Mouse (Mus musculus) intestine, embryonic 15.5 days (tissue): Measurements from ENCODE around the gene Dnah11. TPM values are rescaled to one million over a fixed set of nuclear protein-coding genes. Genes with fewer than 3 reads are reported as not detected.

ENCODE experiments used
- ATAC-seq: fragments of 200-750 bp; cut with Nextera tagmentation; 2 replicates; pipeline ENCODE4 v1.8.0; 2017; ENCODE audit warnings: moderate TSS enrichment, moderate library complexity
- H3K27ac ChIP-seq: fragments of 300-500 bp; sonication (generic); 2 replicates; pipeline ENCODE4 v1.5.1; 2015; ENCODE audit warnings: mild to moderate bottlenecking, inconsistent platforms
- H3K27me3 ChIP-seq: fragments of 300-500 bp; sonication (generic); replicated peaks from 2 replicates; pipeline ENCODE4 v1.6.1; 2015; ENCODE audit warnings: inconsistent platforms
- H3K36me3 ChIP-seq: fragments of 300-500 bp; sonication (generic); 2 replicates; pipeline ENCODE4 v1.6.1; 2015; ENCODE audit warnings: inconsistent platforms
- H3K4me1 ChIP-seq: fragments of 300-500 bp; sonication (generic); replicated peaks from 2 replicates; pipeline ENCODE4 v1.6.1; 2015; ENCODE audit warnings: inconsistent platforms
- H3K4me2 ChIP-seq: fragments of 300-500 bp; sonication (generic); replicated peaks from 2 replicates; pipeline ENCODE4 v1.6.1; 2015; ENCODE audit warnings: mild to moderate bottlenecking, inconsistent platforms
- H3K4me3 ChIP-seq: fragments of 300-500 bp; sonication (generic); replicated peaks from 2 replicates; pipeline ENCODE4 v1.5.1; 2015; ENCODE audit warnings: inconsistent platforms
- H3K9ac ChIP-seq: fragments of 300-500 bp; sonication (generic); 2 replicates; pipeline ENCODE4 v1.6.1; 2015; ENCODE audit warnings: inconsistent platforms
- H3K9me3 ChIP-seq: fragments of 300-500 bp; sonication (generic); 2 replicates; pipeline ENCODE4 v1.6.1; 2016; ENCODE audit warnings: inconsistent platforms
- whole genome bisulfite sequencing: fragments of 180-500 bp; shearing (Covaris S2); methylation state at CpG from one replicate; pipeline ENCODE4 v1.1.7; 2015; 5-methylcytosine and 5-hydroxymethylcytosine counted together
- polyA plus RNA-seq: library from polyadenylated mRNA; unstranded; fragments of >200 nt; fragmentation: Nextera tagmentation; extraction: Ambion mirVana; gene quantifications from 2 replicates; pipeline ENCODE4 v1.2.1, GENCODE M21; 2015

The Dnah11 gene
- polyA plus RNA-seq, 1 experiment from 2014 or later: 0.09 TPM

DNA sequence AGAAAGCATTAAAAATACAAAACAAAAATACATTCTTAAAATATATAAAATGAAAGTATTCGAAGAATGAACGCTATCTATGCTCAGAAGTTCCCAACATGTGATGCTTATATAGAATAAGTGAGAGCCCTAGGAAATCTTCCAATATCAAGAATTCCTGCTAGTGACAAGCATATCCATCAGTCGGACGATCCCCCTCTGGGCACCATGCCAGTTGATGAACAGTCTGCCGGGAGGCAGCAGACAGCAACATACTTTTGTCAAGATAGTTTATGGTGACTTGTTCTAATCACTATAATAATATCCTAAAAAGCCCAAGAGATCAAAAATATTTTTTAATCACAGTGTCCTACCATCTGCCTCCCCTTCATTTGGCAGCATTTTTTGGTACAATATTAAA, 114.7 kb downstream of the Dnah11 start:
- WGBS: 64% methylated on average over 5 of the region's 5 CpGs
- Histone ChIP-seq H3K9ac (no peak overlapping the region), H3K4me3 (no peak overlapping the region), H3K4me1 (no peaks in the 10 kb centered on the region), H3K36me3 (no peaks in the 10 kb centered on the region), H3K27me3 (no peaks in the 10 kb centered on the region), H3K9me3 (no peaks in the 10 kb centered on the region), H3K4me2 (no peak overlapping the region), H3K27ac (no peak overlapping the region)
- no peak for ATAC-seq

DNA sequence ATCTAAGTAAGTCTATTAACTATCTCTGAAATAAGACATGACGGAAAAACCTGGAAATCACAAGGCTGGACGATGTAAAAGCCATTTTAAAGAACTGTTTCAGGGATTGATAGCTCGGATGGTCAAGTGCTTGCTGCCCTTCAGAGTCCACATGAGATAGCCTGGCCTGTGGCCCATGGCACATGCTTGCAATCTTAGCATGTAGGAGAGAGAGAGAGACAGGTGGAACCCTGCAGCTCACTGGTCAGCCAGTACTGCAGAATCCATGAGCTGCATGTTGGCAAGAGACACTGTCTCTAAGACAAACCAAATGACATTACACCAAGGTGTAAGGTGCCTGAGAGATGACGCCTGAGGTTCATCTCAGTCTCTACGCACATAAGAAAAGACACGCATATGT, 118.4 kb downstream of the Dnah11 start:
- 93% methylated on average over 6 of the region's 6 CpGs for WGBS
- H3K36me3 ChIP-seq: no peaks in the 10 kb centered on the region
- H3K4me3 ChIP-seq: no peak overlapping the region
- ATAC-seq: no peak
- H3K9me3 ChIP-seq: no peaks in the 10 kb centered on the region
- no peak overlapping the region for H3K27ac ChIP-seq
- no peaks in the 10 kb centered on the region for H3K27me3 ChIP-seq
- no peak overlapping the region for H3K4me2 ChIP-seq
- H3K9ac ChIP-seq: no peak overlapping the region
- no peaks in the 10 kb centered on the region for H3K4me1 ChIP-seq

GRCm38 (mm10) chr12:118078434-118078989, 120.3 kb downstream of the Dnah11 start:
- no peak overlapping the region for H3K9ac ChIP-seq
- H3K4me3 ChIP-seq: no peak overlapping the region
- H3K9me3 ChIP-seq: no peaks in the 10 kb centered on the region
- ATAC-seq: peak; percentile 63; the same call in 1 of the 2 replicates
- no peak overlapping the region for H3K4me2 ChIP-seq
- no peaks in the 10 kb centered on the region for H3K4me1 ChIP-seq
- H3K27ac ChIP-seq: no peak overlapping the region
- WGBS: 73% methylated on average over 9 of the region's 9 CpGs
- H3K36me3 ChIP-seq: no peaks in the 10 kb centered on the region
- no peaks in the 10 kb centered on the region for H3K27me3 ChIP-seq

DNA sequence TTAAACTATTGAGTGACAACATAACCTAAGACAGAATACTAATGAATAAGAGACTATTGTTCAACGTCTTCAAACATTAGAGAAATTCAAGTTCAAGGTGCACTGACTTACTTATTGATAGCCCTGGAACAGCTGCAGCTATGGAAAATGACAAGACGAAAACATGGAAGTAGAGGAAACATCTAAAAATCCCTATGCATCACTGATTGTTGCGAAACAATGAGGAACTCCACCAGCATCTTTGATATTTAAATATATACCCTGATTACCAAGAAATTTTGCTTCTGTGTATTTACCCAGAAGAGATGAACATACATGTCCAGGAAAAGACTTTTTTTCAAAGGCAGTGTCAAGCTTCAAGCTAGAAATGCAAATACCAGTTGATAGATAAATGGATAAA, 122.0 kb downstream of the Dnah11 start:
- H3K27ac ChIP-seq: no peak overlapping the region
- no peak for ATAC-seq
- H3K4me2 ChIP-seq: no peak overlapping the region
- no peaks in the 10 kb centered on the region for H3K27me3 ChIP-seq
- H3K9me3 ChIP-seq: no peaks in the 10 kb centered on the region
- H3K9ac ChIP-seq: no peak overlapping the region
- no peaks in the 10 kb centered on the region for H3K36me3 ChIP-seq
- no peak overlapping the region for H3K4me3 ChIP-seq
- 75% methylated on average over 3 of the region's 3 CpGs for WGBS
- no peaks in the 10 kb centered on the region for H3K4me1 ChIP-seq

- H3K27me3 ChIP-seq: no peaks in the 10 kb centered on the region
- H3K4me1 ChIP-seq: no peaks in the 10 kb centered on the region
- H3K9ac ChIP-seq: no peak overlapping the region
- no peak for ATAC-seq
- H3K27ac ChIP-seq: no peak overlapping the region
- H3K9me3 ChIP-seq: no peaks in the 10 kb centered on the region
- WGBS: 75% methylated on average over 3 of the region's 3 CpGs
- no peak overlapping the region for H3K4me2 ChIP-seq
- no peaks in the 10 kb centered on the region for H3K36me3 ChIP-seq
- no peak overlapping the region for H3K4me3 ChIP-seq
These were observed 126.5 kb downstream of the Dnah11 start for GRCm38 (mm10) chr12:118072181-118072872.

DNA sequence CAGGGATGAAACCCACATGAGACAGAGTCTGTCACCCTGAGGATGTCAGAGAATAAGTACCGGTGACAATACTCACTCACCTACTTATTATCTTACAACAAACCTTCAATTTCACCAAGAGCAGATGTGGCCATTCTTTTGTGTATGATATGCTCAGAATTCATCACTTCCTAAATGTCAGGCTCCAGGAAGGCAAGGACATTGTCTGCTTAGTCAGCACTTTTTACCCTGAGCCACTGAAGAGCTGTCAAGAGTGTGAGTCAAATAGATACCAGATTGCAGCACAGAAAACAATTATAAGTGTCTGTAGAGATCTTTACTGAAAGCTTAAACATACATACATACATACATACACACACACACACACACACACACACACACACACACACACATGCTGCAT, 127.2 kb downstream of the Dnah11 start:
- no peaks in the 10 kb centered on the region for H3K27me3 ChIP-seq
- no peak overlapping the region for H3K4me2 ChIP-seq
- no peaks in the 10 kb centered on the region for H3K36me3 ChIP-seq
- no peaks in the 10 kb centered on the region for H3K4me1 ChIP-seq
- H3K9me3 ChIP-seq: no peaks in the 10 kb centered on the region
- H3K27ac ChIP-seq: no peak overlapping the region
- 98% methylated on average over 1 of the region's 1 CpGs for WGBS
- no peak overlapping the region for H3K4me3 ChIP-seq
- no peak overlapping the region for H3K9ac ChIP-seq
- ATAC-seq: no peak

GRCm38 (mm10) chr12:118068785-118069184, 130.1 kb downstream of the Dnah11 start:
- ATAC-seq: no peak
- H3K4me3 ChIP-seq: no peak overlapping the region
- H3K27me3 ChIP-seq: no peaks in the 10 kb centered on the region
- H3K9me3 ChIP-seq: no peaks in the 10 kb centered on the region
- no peaks in the 10 kb centered on the region for H3K36me3 ChIP-seq
- no peak overlapping the region for H3K4me2 ChIP-seq
- 61% methylated on average over 4 of the region's 4 CpGs for WGBS
- no peaks in the 10 kb centered on the region for H3K4me1 ChIP-seq
- H3K9ac ChIP-seq: no peak overlapping the region
- H3K27ac ChIP-seq: no peak overlapping the region

- Histone ChIP-seq H3K4me2 (no peak overlapping the region), H3K27me3 (no peaks in the 10 kb centered on the region)
- 89% methylated on average over 6 of the region's 6 CpGs for WGBS
These were observed 136.5 kb downstream of the Dnah11 start for GRCm38 (mm10) chr12:118062343-118062742.

GRCm38 (mm10) chr12:118056876-118057275, 142.0 kb downstream of the Dnah11 start:
- Histone ChIP-seq H3K27ac (no peak overlapping the region), H3K9ac (no peak overlapping the region), H3K4me2 (no peak overlapping the region), H3K36me3 (no peaks in the 10 kb centered on the region), H3K27me3 (no peaks in the 10 kb centered on the region), H3K4me1 (no peaks in the 10 kb centered on the region), H3K9me3 (no peaks in the 10 kb centered on the region), H3K4me3 (no peak overlapping the region)
- 77% methylated on average over 10 of the region's 10 CpGs for WGBS
- ATAC-seq: no peak

More at GRCm38 (mm10) chr12:118062343-118062742, 136.5 kb downstream of the Dnah11 start:
- no peaks in the 10 kb centered on the region for H3K36me3 ChIP-seq
- H3K27ac ChIP-seq: no peak overlapping the region
- H3K9me3 ChIP-seq: no peaks in the 10 kb centered on the region
- H3K4me1 ChIP-seq: no peaks in the 10 kb centered on the region
- H3K4me3 ChIP-seq: no peak overlapping the region
- no peak overlapping the region for H3K9ac ChIP-seq
- no peak for ATAC-seq

GRCm38 (mm10) chr12:118045381-118045780, 153.5 kb downstream of the Dnah11 start:
- Histone ChIP-seq H3K27me3 (no peaks in the 10 kb centered on the region), H3K4me2 (no peak overlapping the region), H3K9ac (no peak overlapping the region), H3K9me3 (no peaks in the 10 kb centered on the region), H3K36me3 (no peaks in the 10 kb centered on the region), H3K27ac (no peak overlapping the region), H3K4me1 (no peaks in the 10 kb centered on the region), H3K4me3 (no peak overlapping the region)
- ATAC-seq: no peak
- 79% methylated on average over 4 of the region's 4 CpGs for whole genome bisulfite sequencing

- no peaks in the 10 kb centered on the region for H3K9me3 ChIP-seq
- WGBS: 89% methylated on average over 1 of the region's 1 CpGs
These were observed 155.7 kb downstream of the Dnah11 start for GRCm38 (mm10) chr12:118043130-118043647.

GRCm38 (mm10) chr12:118042196-118042595, 156.6 kb downstream of the Dnah11 start:
- Histone ChIP-seq H3K27me3 (no peaks in the 10 kb centered on the region), H3K9me3 (no peaks in the 10 kb centered on the region), H3K4me2 (no peak overlapping the region), H3K27ac (no peak overlapping the region), H3K4me1 (no peaks in the 10 kb centered on the region), H3K36me3 (no peaks in the 10 kb centered on the region), H3K9ac (no peak overlapping the region), H3K4me3 (no peak overlapping the region)
- no peak for ATAC-seq
- WGBS: 88% methylated on average over 2 of the region's 2 CpGs

More at GRCm38 (mm10) chr12:118043130-118043647, 155.7 kb downstream of the Dnah11 start:
- no peak overlapping the region for H3K4me3 ChIP-seq
- H3K27ac ChIP-seq: no peak overlapping the region
- no peaks in the 10 kb centered on the region for H3K36me3 ChIP-seq
- H3K27me3 ChIP-seq: no peaks in the 10 kb centered on the region
- H3K9ac ChIP-seq: no peak overlapping the region
- no peak for ATAC-seq
- no peak overlapping the region for H3K4me2 ChIP-seq
- H3K4me1 ChIP-seq: no peaks in the 10 kb centered on the region

DNA sequence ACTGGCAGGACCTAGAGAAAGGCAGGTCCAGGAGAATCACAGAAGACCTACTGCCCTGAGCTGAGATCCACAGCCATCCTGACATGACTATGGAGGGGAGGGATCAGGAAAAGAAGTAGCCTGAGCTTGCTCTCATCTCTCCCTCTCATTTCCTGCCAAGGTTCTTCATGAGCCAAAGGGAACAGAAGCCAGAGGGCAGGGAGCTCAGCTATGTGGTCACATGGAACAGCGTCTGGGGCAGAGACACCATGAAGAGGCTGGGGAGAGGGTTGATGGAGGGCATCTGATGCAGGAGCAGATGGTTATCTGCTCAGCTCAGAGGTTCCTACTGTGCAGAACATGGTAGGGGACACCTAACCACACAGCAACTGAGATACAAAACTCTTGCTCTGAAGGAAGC, 163.9 kb downstream of the Dnah11 start:
- Histone ChIP-seq H3K4me2 (no peak overlapping the region), H3K4me1 (no peaks in the 10 kb centered on the region), H3K36me3 (no peaks in the 10 kb centered on the region), H3K9me3 (no peaks in the 10 kb centered on the region), H3K9ac (no peak overlapping the region), H3K27ac (no peak overlapping the region), H3K27me3 (no peaks in the 10 kb centered on the region), H3K4me3 (no peak overlapping the region)
- no peak for ATAC-seq
- 65% methylated on average over 1 of the region's 1 CpGs for WGBS
